Mouse (Mus musculus) hindbrain, embryonic 14.5 days (tissue): Measurements from ENCODE around the gene Prss56. TPM values are rescaled to one million over a fixed set of nuclear protein-coding genes. Genes with fewer than 3 reads are reported as not detected.

Experiments used
- polyA plus RNA-seq: library from polyadenylated mRNA; unstranded; fragments of >200 nt; fragmentation: Nextera tagmentation; extraction: Ambion mirVana; gene quantifications from 2 replicates; pipeline ENCODE4 v1.2.1, GENCODE M21; 2014

The Prss56 gene
- polyA plus RNA-seq, 1 experiment from 2014 or later: 5.1 TPM

Other genes with a start within 250 kb of the Prss56 start
- gene Alppl2, start 93.4 kb upstream of the Prss56 start, polyA plus RNA-seq: not detected in 2 replicates
- gene Alpi, start 81.7 kb upstream of the Prss56 start, polyA plus RNA-seq: not detected in 2 replicates
- gene Akp3, start 58.3 kb upstream of the Prss56 start, polyA plus RNA-seq: not detected in 2 replicates
- 41.7 and 44.0 TPM in 2 replicates for gene Ecel1, start 26.8 kb upstream of the Prss56 start, polyA plus RNA-seq
- gene Chrnd, start 7.3 kb downstream of the Prss56 start, polyA plus RNA-seq: not detected in 2 replicates
- gene Chrng, start 21.3 kb downstream of the Prss56 start, polyA plus RNA-seq: not detected in 2 replicates
- 66.8 and 74.7 TPM in 2 replicates for gene Eif4e2, start 30.6 kb downstream of the Prss56 start, polyA plus RNA-seq
- gene Efhd1, start 81.0 kb downstream of the Prss56 start, polyA plus RNA-seq: 1.6 and 1.7 TPM in 2 replicates
- 59.3 and 69.2 TPM in 2 replicates for gene Gigyf2, start 143.7 kb downstream of the Prss56 start, polyA plus RNA-seq
- gene Kcnj13, start 211.4 kb downstream of the Prss56 start, polyA plus RNA-seq: 16.4 and 29.6 TPM in 2 replicates